Mouse (Mus musculus) adrenal gland, postnatal 25 days (tissue): ENCODE measurements around the gene Tecpr2. TPM values are rescaled to one million over a fixed set of nuclear protein-coding genes. Genes with fewer than 3 reads are reported as not detected.

Experiments used
- DNase-seq: peaks from one replicate; pipeline ENCODE4 v3.0.0; 2021; ENCODE audit warnings: mixed read lengths
- total RNA-seq: library from RNA; stranded (reverse); gene quantifications from 2 replicates; pipeline ENCODE4 v1.2.3, GENCODE M21; 2021

Tecpr2 gene
- total RNA-seq, 1 experiment from 2014 or later = 10.1 TPM

- DNase-seq = no peak
Observed at GRCm38 (mm10) chr12:110977896-110978606, 89.0 kb downstream of the Tecpr2 start.

- peak; percentile 100 for DNase-seq
Observed at GRCm38 (mm10) chr12:110978607-110979406, 89.7 kb downstream of the Tecpr2 start, which contains the start of gene Ankrd9. Gene Ankrd9, minus strand, starts transcription at chr12:110979040.

GRCm38 (mm10) chr12:110979808-110980207, 90.7 kb downstream of the Tecpr2 start:
- DNase-seq = no peak

GRCm38 (mm10) chr12:110981736-110982135, 92.7 kb downstream of the Tecpr2 start:
- DNase-seq = no peak

- no peak for DNase-seq
Observed at GRCm38 (mm10) chr12:110983083-110983482, 94.0 kb downstream of the Tecpr2 start.

- no peak for DNase-seq
Observed at GRCm38 (mm10) chr12:110983714-110984113, 94.7 kb downstream of the Tecpr2 start.

- DNase-seq = no peak
Observed at GRCm38 (mm10) chr12:110984598-110984997, 95.5 kb downstream of the Tecpr2 start.

GRCm38 (mm10) chr12:110985141-110985540, 96.1 kb downstream of the Tecpr2 start:
- DNase-seq = no peak

- no peak for DNase-seq
Observed at GRCm38 (mm10) chr12:110986536-110987425, 97.7 kb downstream of the Tecpr2 start.

GRCm38 (mm10) chr12:110989409-110989808, 100.3 kb downstream of the Tecpr2 start:
- DNase-seq = no peak

- no peak for DNase-seq
Observed at GRCm38 (mm10) chr12:110990500-110990899, 101.4 kb downstream of the Tecpr2 start.

GRCm38 (mm10) chr12:110991361-110992127, 102.5 kb downstream of the Tecpr2 start:
- DNase-seq = peak; percentile 79

GRCm38 (mm10) chr12:110992128-110992553, 103.1 kb downstream of the Tecpr2 start:
- peak; percentile 95 for DNase-seq

- DNase-seq = no peak
Observed at GRCm38 (mm10) chr12:110992771-110993170, 103.7 kb downstream of the Tecpr2 start.

- DNase-seq = no peak
Observed at GRCm38 (mm10) chr12:110993226-110993625, 104.2 kb downstream of the Tecpr2 start.

- DNase-seq = no peak
Observed at GRCm38 (mm10) chr12:110994666-110995065, 105.6 kb downstream of the Tecpr2 start.

- DNase-seq = no peak
Observed at GRCm38 (mm10) chr12:110998092-110998491, 109.0 kb downstream of the Tecpr2 start.

- no peak for DNase-seq
Observed at GRCm38 (mm10) chr12:110999820-111000219, 110.8 kb downstream of the Tecpr2 start.

- no peak for DNase-seq
Observed at GRCm38 (mm10) chr12:111000956-111001355, 111.9 kb downstream of the Tecpr2 start.

GRCm38 (mm10) chr12:111004142-111004541, 115.1 kb downstream of the Tecpr2 start:
- no peak for DNase-seq

GRCm38 (mm10) chr12:111005803-111006202, 116.7 kb downstream of the Tecpr2 start:
- no peak for DNase-seq
